12 mouse cellular contexts compared by ENCODE assay signal in the genomic region with DNA sequence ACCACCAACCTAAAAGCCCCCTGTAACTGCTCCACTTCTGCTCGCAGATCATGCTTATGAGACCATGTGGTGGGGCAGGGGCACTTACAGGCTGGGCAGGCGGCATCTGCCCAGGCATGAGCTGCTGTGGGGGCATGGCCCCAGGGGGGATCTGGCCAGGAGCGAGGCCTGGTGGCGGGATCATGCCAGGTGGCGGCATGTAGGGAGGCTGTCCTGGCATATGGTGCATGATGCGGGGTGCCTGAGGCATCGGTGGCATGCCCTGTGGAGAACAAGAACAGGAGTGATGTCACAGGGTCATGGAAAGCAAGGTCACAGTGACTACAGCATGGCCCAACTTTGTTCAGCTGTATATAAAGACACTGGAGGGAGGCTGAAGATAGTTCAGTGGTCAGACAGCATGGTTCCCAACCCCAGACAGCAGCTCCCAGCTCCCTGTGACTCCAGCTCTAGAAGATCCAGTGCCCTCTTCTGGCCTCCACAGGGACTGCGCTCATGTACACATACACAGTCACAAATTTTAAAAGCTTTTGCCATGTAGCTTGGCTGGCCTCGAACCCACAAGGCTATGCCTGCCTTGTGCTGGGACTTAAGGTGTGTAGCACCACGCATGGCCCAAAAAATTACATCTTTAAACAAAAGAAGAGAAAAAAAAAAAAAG. TPM values are rescaled to one million over a fixed set of nuclear protein-coding genes. Genes with fewer than 3 reads are reported as not detected.
A peak's percentile ranks its signal among the peaks of the same experiment; 100 is the strongest.
DNase-seq lines count a peak whose midpoint lies in the region; ATAC-seq and TF ChIP-seq lines count a peak whose summit lies in the region.
"Had no signal": no experiment of that assay in that cellular context is flagged by ENCODE, and none has a peak within 500 bp of the region (broad histone marks: within the 10 kb centered on the region; RNA-seq: fewer than 3 reads in every experiment).

No protein-coding gene starts in this region.

- peak; percentile 35; the same call in 1 of the 2 replicates for TF ChIP-seq CTCF in forebrain, postnatal 0 days (IDR thresholded peaks at IDR 0.05; ENCODE audit: low read depth)
- peak; percentile 19; the same call in 1 of the 2 replicates for TF ChIP-seq CTCF in lung, adult 2 months (IDR thresholded peaks at IDR 0.05; ENCODE audit: insufficient read depth, low read length)
- TF ChIP-seq CTCF in E14TG2a.4 (conservative IDR thresholded peaks at IDR 0.05; ENCODE audit: low read length), result peak; percentile 47
- peak; percentile 45 for TF ChIP-seq CTCF in liver, postnatal 0 days (IDR thresholded peaks at IDR 0.05; ENCODE audit: low read depth)

- TF ChIP-seq POLR2A in lung, adult 2 months (IDR thresholded peaks at IDR 0.05; ENCODE audit: borderline replicate concordance, extremely low read depth, low read depth, low read length), result no peak

- no peak overlapping the region for H3K4me3 ChIP-seq in forebrain, postnatal 0 days (ENCODE audit: low read depth, low read length)
- H3K4me3 ChIP-seq in forebrain, embryonic 13.5 days, result no peak overlapping the region
- no peak overlapping the region for H3K4me3 ChIP-seq in lung, adult 2 months (replicated peaks; ENCODE audit: extremely low read depth, low read depth, low read length)
- peak overlapping the region; percentile 51 for H3K4me3 ChIP-seq in E14TG2a.4 (replicated peaks; ENCODE audit: low read length)
- H3K4me3 ChIP-seq in liver, postnatal 0 days (ENCODE audit: low read depth, low read length), result no peak overlapping the region

- no peaks in the 10 kb centered on the region for H3K27me3 ChIP-seq in forebrain, postnatal 0 days (ENCODE audit: insufficient read depth, low read length)
- H3K27me3 ChIP-seq in forebrain, embryonic 13.5 days, result no peaks in the 10 kb centered on the region
- no peaks in the 10 kb centered on the region for H3K27me3 ChIP-seq in E14TG2a.4 (ENCODE audit: insufficient read depth, low read length)
- H3K27me3 ChIP-seq in liver, postnatal 0 days (ENCODE audit: insufficient read depth, low read length), result no peaks in the 10 kb centered on the region

- H3K9me3 ChIP-seq in forebrain, postnatal 0 days (ENCODE audit: low read length), result no peaks in the 10 kb centered on the region
- no peaks in the 10 kb centered on the region for H3K9me3 ChIP-seq in forebrain, embryonic 13.5 days (replicated peaks)
- no peaks in the 10 kb centered on the region for H3K9me3 ChIP-seq in E14TG2a.4 (ENCODE audit: low read length)
- H3K9me3 ChIP-seq in liver, postnatal 0 days (ENCODE audit: low read length), result no peaks in the 10 kb centered on the region

- no peak overlapping the region for H3K4me2 ChIP-seq in forebrain, postnatal 0 days (ENCODE audit: low read depth)
- no peak overlapping the region for H3K4me2 ChIP-seq in forebrain, embryonic 13.5 days
- no peak overlapping the region for H3K4me2 ChIP-seq in liver, postnatal 0 days (ENCODE audit: low read depth, low read length)

- H3K27ac ChIP-seq in forebrain, postnatal 0 days (ENCODE audit: low read depth, low read length), result no peak overlapping the region
- no peak overlapping the region for H3K27ac ChIP-seq in forebrain, embryonic 13.5 days
- H3K27ac ChIP-seq in liver, postnatal 0 days (ENCODE audit: low read depth), result no peak overlapping the region

- no peak for TF ChIP-seq EP300 in liver, postnatal 0 days (IDR thresholded peaks at IDR 0.05; ENCODE audit: low read depth)

- peaks cover under 1% of the 10 kb centered on the region; the same call in 1 of the 2 replicates for H3K4me1 ChIP-seq in forebrain, postnatal 0 days (ENCODE audit: insufficient read depth)
- peaks cover 16% of the 10 kb centered on the region for H3K4me1 ChIP-seq in forebrain, embryonic 13.5 days
- no peaks in the 10 kb centered on the region for H3K4me1 ChIP-seq in lung, adult 2 months (ENCODE audit: control insufficient read depth, insufficient read depth, low read length)
- peaks cover 96% of the 10 kb centered on the region for H3K4me1 ChIP-seq in E14TG2a.4 (replicated peaks; ENCODE audit: low read depth, low read length)
- H3K4me1 ChIP-seq in liver, postnatal 0 days (ENCODE audit: insufficient read depth), result peaks cover 3% of the 10 kb centered on the region

- DNase-seq in forebrain, postnatal 0 days, result no peak
- no peak for DNase-seq in lung, adult 2 months
- no peak for DNase-seq in lung, adult 18-20 months
- DNase-seq in liver, postnatal 0 days, result no peak
- no peak for DNase-seq in layer of hippocampus, adult 11-12 months (ENCODE audit: low spot score)
- DNase-seq in embryo, embryonic 10.5 days (ENCODE audit: low spot score), result no peak
- DNase-seq: heart, adult 18-20 months had no signal

- WGBS in forebrain, postnatal 0 days, result 97% methylated on average over 10 of the region's 10 CpGs
- 94% methylated on average over 10 of the region's 10 CpGs for WGBS in forebrain, embryonic 13.5 days
- 97% methylated on average over 10 of the region's 10 CpGs for WGBS in lung, adult 2 months
- 92% methylated on average over 10 of the region's 10 CpGs for WGBS in liver, postnatal 0 days (ENCODE audit: insufficient replicate concordance)

- ATAC-seq in forebrain, postnatal 0 days, result no peak
- no peak for ATAC-seq in forebrain, embryonic 13.5 days
- no peak for ATAC-seq in liver, postnatal 0 days
- ATAC-seq: forebrain, embryonic 14.5 days had no signal

- no peak overlapping the region for H3K9ac ChIP-seq in forebrain, postnatal 0 days
- H3K9ac ChIP-seq in forebrain, embryonic 13.5 days, result no peak overlapping the region
- H3K9ac ChIP-seq in liver, postnatal 0 days (replicated peaks), result no peak overlapping the region

- peaks cover 86% of the 10 kb centered on the region for H3K36me3 ChIP-seq in forebrain, postnatal 0 days (ENCODE audit: insufficient read depth)
- H3K36me3 ChIP-seq in forebrain, embryonic 13.5 days (ENCODE audit: poor library complexity, severe bottlenecking), result peaks cover 97% of the 10 kb centered on the region
- peaks cover 99% of the 10 kb centered on the region for H3K36me3 ChIP-seq in E14TG2a.4 (ENCODE audit: insufficient read depth, low read length)
- H3K36me3 ChIP-seq in liver, postnatal 0 days (replicated peaks; ENCODE audit: insufficient read depth, low read length), result peaks cover 81% of the 10 kb centered on the region

RNA-seq across cellular contexts. Expression of gene BC024978, which starts 6.2 kb away (rescaled TPM):
- total RNA-seq in forebrain, postnatal 0 days (2014; rRNA removed), result 5.7 and 5.8 TPM in 2 replicates
- polyA plus RNA-seq in forebrain, postnatal 0 days (2015; fragmentation: Nextera tagmentation; extraction: Ambion mirVana), result 2.0 TPM in 2 replicates
- 4.2 and 4.4 TPM in 2 replicates for polyA plus RNA-seq in forebrain, embryonic 13.5 days (2015; fragmentation: Nextera tagmentation; extraction: Ambion mirVana)
- polyA plus RNA-seq in lung, adult 2 months (2012; rRNA removed), result 11.2 and 13.5 TPM in 2 replicates
- polyA plus RNA-seq in liver, postnatal 0 days (2015; fragmentation: Nextera tagmentation; extraction: Ambion mirVana), result 1.00 and 1.1 TPM in 2 replicates

RNA-seq across cellular contexts. Expression of gene Snrpa, which starts 6.7 kb away (rescaled TPM):
- 124 and 146 TPM in 2 replicates for total RNA-seq in forebrain, postnatal 0 days (2014; rRNA removed)
- 165 and 169 TPM in 2 replicates for polyA plus RNA-seq in forebrain, postnatal 0 days (2015; fragmentation: Nextera tagmentation; extraction: Ambion mirVana)
- 269 and 280 TPM in 2 replicates for polyA plus RNA-seq in forebrain, embryonic 13.5 days (2015; fragmentation: Nextera tagmentation; extraction: Ambion mirVana)
- 135 and 136 TPM in 2 replicates for polyA plus RNA-seq in lung, adult 2 months (2012; rRNA removed)
- polyA plus RNA-seq in liver, postnatal 0 days (2015; fragmentation: Nextera tagmentation; extraction: Ambion mirVana), result 39.3 and 44.9 TPM in 2 replicates

RNA-seq across cellular contexts. Expression of gene Mia, which starts 8.4 kb away (rescaled TPM):
- total RNA-seq in forebrain, postnatal 0 days (2014; rRNA removed), result 9.0 and 17.4 TPM in 2 replicates
- polyA plus RNA-seq in forebrain, postnatal 0 days (2015; fragmentation: Nextera tagmentation; extraction: Ambion mirVana), result 22.5 and 32.8 TPM in 2 replicates
- 4.3 and 6.2 TPM in 2 replicates for polyA plus RNA-seq in forebrain, embryonic 13.5 days (2015; fragmentation: Nextera tagmentation; extraction: Ambion mirVana)
- 10.5 and 13.5 TPM in 2 replicates for polyA plus RNA-seq in lung, adult 2 months (2012; rRNA removed)
- polyA plus RNA-seq in liver, postnatal 0 days (2015; fragmentation: Nextera tagmentation; extraction: Ambion mirVana), result 0.88 and 0.99 TPM in 2 replicates

RNA-seq across cellular contexts. Expression of gene Gm21983, which starts 8.5 kb away (rescaled TPM):
- not detected in 2 replicates for total RNA-seq in forebrain, postnatal 0 days (2014; rRNA removed)
- polyA plus RNA-seq in forebrain, postnatal 0 days (2015; fragmentation: Nextera tagmentation; extraction: Ambion mirVana), result not detected in 2 replicates
- not detected in 2 replicates for polyA plus RNA-seq in forebrain, embryonic 13.5 days (2015; fragmentation: Nextera tagmentation; extraction: Ambion mirVana)
- polyA plus RNA-seq in lung, adult 2 months (2012; rRNA removed), result not detected in 2 replicates
- not detected in 2 replicates for polyA plus RNA-seq in liver, postnatal 0 days (2015; fragmentation: Nextera tagmentation; extraction: Ambion mirVana)
- total RNA-seq: heart, adult 18-20 months; left cerebral cortex, postnatal 14 days had no signal
- polyA plus RNA-seq: forebrain, embryonic 14.5 days; intestine, embryonic 14.5 days had no signal

RNA-seq across cellular contexts. Expression of gene Rab4b, which starts 10.7 kb away (rescaled TPM):
- total RNA-seq in forebrain, postnatal 0 days (2014; rRNA removed), result 66.8 and 71.6 TPM in 2 replicates
- polyA plus RNA-seq in forebrain, postnatal 0 days (2015; fragmentation: Nextera tagmentation; extraction: Ambion mirVana), result 125 and 138 TPM in 2 replicates
- polyA plus RNA-seq in forebrain, embryonic 13.5 days (2015; fragmentation: Nextera tagmentation; extraction: Ambion mirVana), result 77.4 and 80.0 TPM in 2 replicates
- 67.8 and 69.0 TPM in 2 replicates for polyA plus RNA-seq in lung, adult 2 months (2012; rRNA removed)
- 31.5 and 32.7 TPM in 2 replicates for polyA plus RNA-seq in liver, postnatal 0 days (2015; fragmentation: Nextera tagmentation; extraction: Ambion mirVana)
